In genomic region chr13:111804951-111805673, GRCm38 (mm10) we compare ENCODE assay signal across 8 mouse cellular contexts. TPM values are rescaled to one million over a fixed set of nuclear protein-coding genes. Genes with fewer than 3 reads are reported as not detected.
DNase-seq lines count a peak whose midpoint lies in the region; ATAC-seq and TF ChIP-seq lines count a peak whose summit lies in the region.

No protein-coding gene starts in this region.

- H3K4me3 ChIP-seq in kidney, adult 2 months (ENCODE audit: insufficient read depth, low read depth, low read length): no peak overlapping the region
- peak overlapping the region; percentile 13 for H3K4me3 ChIP-seq in brown adipose tissue, adult 24 weeks (ENCODE audit: insufficient read depth, low read depth, low read length)
- no peak overlapping the region for H3K4me3 ChIP-seq in heart, embryonic 15.5 days

- peak; percentile 50 for DNase-seq in kidney, adult 2 months
- no peak for DNase-seq in kidney, adult 11 months
- DNase-seq in lung, postnatal 14 days: peak; percentile 3
- no peak for DNase-seq in ovary, postnatal 10 days (ENCODE audit: low spot score)
- no peak for DNase-seq in left cerebral cortex, adult 9 months (ENCODE audit: low spot score in 2 of 2)
- DNase-seq in embryo, embryonic 10 days (ENCODE audit: low spot score): no peak

- ATAC-seq in heart, embryonic 15.5 days (replicated peaks; ENCODE audit: insufficient number of reproducible peaks, insufficient read depth, low FRiP score, low read depth): no peak

- peak overlapping the region; percentile 90 for H3K27ac ChIP-seq in kidney, adult 2 months (ENCODE audit: insufficient read depth, low read depth, low read length)
- peak overlapping the region; percentile 2 for H3K27ac ChIP-seq in brown adipose tissue, adult 24 weeks (replicated peaks; ENCODE audit: low read depth, low read length)
- H3K27ac ChIP-seq in heart, embryonic 15.5 days: peak overlapping the region; percentile 65

- H3K9ac ChIP-seq in heart, embryonic 15.5 days: 0 out of 2 replicates have a peak overlapping the region, but pooled peaks have one; percentile 12

- H3K4me1 ChIP-seq in kidney, adult 2 months (ENCODE audit: control insufficient read depth, insufficient read depth, low read length): peaks cover 43% of the 10 kb centered on the region
- H3K4me1 ChIP-seq in brown adipose tissue, adult 24 weeks (ENCODE audit: control insufficient read depth, insufficient read depth, insufficient read length, low read length): peaks cover 47% of the 10 kb centered on the region
- H3K4me1 ChIP-seq in heart, embryonic 15.5 days (replicated peaks): peaks cover 64% of the 10 kb centered on the region

- no peak for TF ChIP-seq CTCF in kidney, adult 2 months (conservative IDR thresholded peaks at IDR 0.05; ENCODE audit: insufficient read depth, insufficient read length, low read depth, low read length)

- no peaks in the 10 kb centered on the region for H3K27me3 ChIP-seq in kidney, adult 2 months (replicated peaks; ENCODE audit: control insufficient read depth, insufficient read depth, low read length)
- no peaks in the 10 kb centered on the region for H3K27me3 ChIP-seq in heart, embryonic 15.5 days

- no peaks in the 10 kb centered on the region for H3K9me3 ChIP-seq in heart, embryonic 15.5 days (replicated peaks)

- peak overlapping the region; percentile 47 for H3K4me2 ChIP-seq in heart, embryonic 15.5 days

- WGBS in kidney, adult 2 months: 17% methylated on average over 10 of the region's 10 CpGs
- WGBS in heart, embryonic 15.5 days: 41% methylated on average over 10 of the region's 10 CpGs

- no peak for TF ChIP-seq POLR2A in kidney, adult 2 months (IDR thresholded peaks at IDR 0.05; ENCODE audit: low read depth, low read length)

- no peaks in the 10 kb centered on the region for H3K36me3 ChIP-seq in kidney, adult 2 months (ENCODE audit: control insufficient read depth, insufficient read depth, low read length)
- no peaks in the 10 kb centered on the region for H3K36me3 ChIP-seq in heart, embryonic 15.5 days

RNA-seq across cellular contexts. Expression of gene Map3k1, which starts 3.7 kb away (rescaled TPM):
- polyA plus RNA-seq in kidney, adult 2 months (2012; rRNA removed): 16.6 and 17.8 TPM in 2 replicates
- polyA plus RNA-seq in brown adipose tissue, adult 24 weeks (2012; ENCODE audit: insufficient read depth, insufficient read length, missing spikeins): 11.1 and 15.3 TPM in 2 replicates
- 11.4 and 11.7 TPM in 2 replicates for polyA plus RNA-seq in heart, embryonic 15.5 days (2015; fragmentation: Nextera tagmentation; extraction: Ambion mirVana)

Comparison
In these comparisons a context has a peak if more than half of its experiments do, and no peak if none do; other contexts are left out.
1. DNase-seq: peak in kidney, adult 2 months (single experiment) and lung, postnatal 14 days (single experiment); none in kidney, adult 11 months (single experiment), ovary, postnatal 10 days (single experiment), left cerebral cortex, adult 9 months (0 of 2) and embryo, embryonic 10 days (single experiment).
2. H3K27ac ChIP-seq: peak in every context shown above with its lines; median percentile 90 in kidney, adult 2 months; 65 in heart, embryonic 15.5 days; 2 in brown adipose tissue, adult 24 weeks.